Mouse (Mus musculus): ENCODE results near the gene Pnpla2. TPM values are rescaled to one million over a fixed set of nuclear protein-coding genes. Genes with fewer than 3 reads are reported as not detected.

Gene Pnpla2
- polyA plus RNA-seq, 1 experiment from 2014 or later, result 82.1 TPM

DNA sequence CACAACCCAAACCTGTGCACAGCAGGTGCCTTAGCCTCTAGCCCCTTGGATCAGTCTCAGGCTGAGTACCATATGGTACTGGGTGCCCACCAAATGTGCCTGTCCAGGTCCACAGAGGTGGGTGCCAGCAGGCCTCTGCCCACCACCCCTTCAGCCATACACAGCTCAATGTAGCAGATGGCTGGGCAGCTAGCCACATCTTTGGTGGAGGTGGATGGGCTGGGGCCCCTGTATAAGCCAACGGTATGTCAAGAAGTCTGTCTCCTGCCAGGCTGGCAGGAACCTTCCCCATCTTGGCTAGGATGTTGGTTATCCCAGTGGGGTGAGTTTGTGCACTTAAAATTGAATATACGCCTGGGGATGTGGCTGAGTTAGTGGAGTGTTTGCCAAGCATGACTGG, 30.6 kb downstream of the Pnpla2 start:
- no peaks in the 10 kb centered on the region for H3K36me3 ChIP-seq (ENCODE audit: control insufficient read depth, insufficient read depth, low read length)
- H3K4me3 ChIP-seq (ENCODE audit: low read depth, low read length), result no peak overlapping the region
- no peak for ATAC-seq (ENCODE audit: low FRiP score, low TSS enrichment)
- WGBS, result 84% methylated on average over 2 of the region's 2 CpGs
- H3K27ac ChIP-seq (replicated peaks), result no peak overlapping the region
- no peak for TF ChIP-seq CTCF (IDR thresholded peaks at IDR 0.05; ENCODE audit: low read depth)
- no peak for TF ChIP-seq EP300 (optimal IDR thresholded peaks at IDR 0.05)
- no peaks in the 10 kb centered on the region for H3K9me3 ChIP-seq (ENCODE audit: control insufficient read depth, low read length)
- peaks cover 5% of the 10 kb centered on the region; the same call in 1 of the 2 replicates for H3K4me1 ChIP-seq (replicated peaks; ENCODE audit: control insufficient read depth, insufficient read depth)
- no peak for DNase-seq (ENCODE audit: low spot score)
- H3K27me3 ChIP-seq (ENCODE audit: control insufficient read depth, insufficient read depth, low read length), result no peaks in the 10 kb centered on the region
- no peak overlapping the region for H3K9ac ChIP-seq (ENCODE audit: low read length)
- no peak overlapping the region for H3K4me2 ChIP-seq (replicated peaks; ENCODE audit: low read depth)

DNA sequence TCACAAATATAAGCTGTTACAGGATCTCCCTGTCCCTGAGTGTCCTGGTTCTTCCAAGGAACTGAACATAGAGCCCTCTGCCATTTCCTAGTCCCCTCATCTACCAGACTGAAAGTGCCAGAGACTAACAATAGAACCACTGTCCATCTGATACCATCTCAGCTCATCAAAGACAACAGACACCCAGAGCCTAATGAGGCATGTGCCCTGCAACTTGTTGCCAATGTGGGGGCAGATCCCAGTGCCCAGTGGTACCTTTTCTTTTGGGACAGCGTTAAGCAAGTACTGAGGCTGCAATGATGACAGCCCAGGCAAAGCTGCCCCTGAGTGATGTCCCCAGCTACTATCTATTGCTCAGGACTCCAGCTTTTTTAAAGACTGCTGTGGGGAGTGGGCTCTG, 31.2 kb downstream of the Pnpla2 start:
- TF ChIP-seq CTCF (IDR thresholded peaks at IDR 0.05; ENCODE audit: low read depth) (no peak), EP300 (optimal IDR thresholded peaks at IDR 0.05) (no peak)
- WGBS, result 90% methylated on average over 1 of the region's 1 CpGs
- H3K9ac ChIP-seq (ENCODE audit: low read length), result no peak overlapping the region

DNA sequence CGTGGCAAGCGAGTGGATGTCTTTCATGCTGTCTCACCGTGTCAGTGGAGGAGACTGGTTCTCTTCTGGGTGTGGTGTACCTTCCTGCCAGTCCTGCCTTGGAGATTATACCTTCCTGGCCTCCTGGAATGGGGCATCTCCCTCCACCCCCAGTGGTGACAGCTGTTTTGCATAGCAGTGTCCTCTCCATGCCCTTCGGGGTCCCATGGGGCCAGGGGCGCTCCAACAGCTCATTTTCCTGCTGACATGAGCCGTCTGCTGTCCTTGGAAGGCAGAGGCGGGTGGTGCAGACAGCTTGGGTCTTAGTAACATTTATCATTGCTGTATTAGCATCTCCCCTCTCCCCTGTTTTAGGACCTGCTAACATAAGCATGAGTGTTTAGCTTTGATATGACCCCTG, 32.1 kb downstream of the Pnpla2 start:
- Histone ChIP-seq H3K4me3 (ENCODE audit: low read depth, low read length) (no peak overlapping the region), H3K36me3 (ENCODE audit: control insufficient read depth, insufficient read depth, low read length) (no peaks in the 10 kb centered on the region; the same call in none of the 2 replicates), H3K4me2 (replicated peaks; ENCODE audit: low read depth) (no peak overlapping the region), H3K9ac (ENCODE audit: low read length) (no peak overlapping the region), H3K27me3 (ENCODE audit: control insufficient read depth, insufficient read depth, low read length) (no peaks in the 10 kb centered on the region), H3K9me3 (ENCODE audit: control insufficient read depth, low read length) (no peaks in the 10 kb centered on the region), H3K4me1 (replicated peaks; ENCODE audit: control insufficient read depth, insufficient read depth) (peaks cover under 1% of the 10 kb centered on the region; the same call in 1 of the 2 replicates), H3K27ac (replicated peaks) (no peak overlapping the region)
- DNase-seq (ENCODE audit: low spot score) (no peak), ATAC-seq (ENCODE audit: low FRiP score, low TSS enrichment) (no peak)
- TF ChIP-seq EP300 (optimal IDR thresholded peaks at IDR 0.05) (no peak), CTCF (IDR thresholded peaks at IDR 0.05; ENCODE audit: low read depth) (no peak)
- 79% methylated on average over 7 of the region's 7 CpGs for WGBS

More for the DNA sequence above, 31.2 kb downstream of the Pnpla2 start:
- H3K27ac ChIP-seq (replicated peaks), result no peak overlapping the region
- H3K4me2 ChIP-seq (replicated peaks; ENCODE audit: low read depth), result no peak overlapping the region
- ATAC-seq (ENCODE audit: low FRiP score, low TSS enrichment) (no peak), DNase-seq (ENCODE audit: low spot score) (no peak)
- no peaks in the 10 kb centered on the region for H3K36me3 ChIP-seq (ENCODE audit: control insufficient read depth, insufficient read depth, low read length)
- peaks cover 5% of the 10 kb centered on the region; the same call in 1 of the 2 replicates for H3K4me1 ChIP-seq (replicated peaks; ENCODE audit: control insufficient read depth, insufficient read depth)
- H3K27me3 ChIP-seq (ENCODE audit: control insufficient read depth, insufficient read depth, low read length), result no peaks in the 10 kb centered on the region
- H3K9me3 ChIP-seq (ENCODE audit: control insufficient read depth, low read length), result no peaks in the 10 kb centered on the region
- H3K4me3 ChIP-seq (ENCODE audit: low read depth, low read length), result no peak overlapping the region

DNA sequence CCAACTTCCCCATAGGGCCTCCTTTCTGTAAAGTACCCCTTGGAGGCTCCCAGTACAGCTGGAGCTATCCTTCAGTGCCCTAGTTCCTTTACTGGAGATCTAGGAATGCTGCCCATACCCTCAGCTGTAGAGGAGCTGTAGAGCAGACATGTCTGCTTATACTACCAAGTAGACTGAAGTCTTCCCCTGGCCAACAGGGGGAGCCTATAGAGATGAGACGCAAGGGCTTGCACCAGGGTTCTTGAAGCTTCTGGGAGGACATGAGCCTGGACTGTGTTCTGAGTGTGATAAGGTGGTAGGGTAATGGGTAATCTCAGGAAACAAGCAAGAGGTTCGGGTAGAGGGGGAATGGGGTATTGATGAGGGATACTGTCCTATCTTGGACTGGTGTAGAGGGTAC, 36.2 kb downstream of the Pnpla2 start:
- ATAC-seq (ENCODE audit: low FRiP score, low TSS enrichment) (no peak), DNase-seq (ENCODE audit: low spot score) (no peak)
- Histone ChIP-seq H3K4me3 (ENCODE audit: low read depth, low read length) (no peak overlapping the region), H3K4me2 (replicated peaks; ENCODE audit: low read depth) (no peak overlapping the region), H3K4me1 (replicated peaks; ENCODE audit: control insufficient read depth, insufficient read depth) (no peaks in the 10 kb centered on the region), H3K36me3 (ENCODE audit: control insufficient read depth, insufficient read depth, low read length) (peaks cover 9% of the 10 kb centered on the region), H3K9me3 (ENCODE audit: control insufficient read depth, low read length) (no peaks in the 10 kb centered on the region), H3K9ac (ENCODE audit: low read length) (no peak overlapping the region), H3K27me3 (ENCODE audit: control insufficient read depth, insufficient read depth, low read length) (no peaks in the 10 kb centered on the region), H3K27ac (replicated peaks) (no peak overlapping the region)
- WGBS, result 79% methylated on average over 2 of the region's 2 CpGs
- no peak for TF ChIP-seq EP300 (optimal IDR thresholded peaks at IDR 0.05)
- peak; percentile 53 for TF ChIP-seq CTCF (IDR thresholded peaks at IDR 0.05; ENCODE audit: low read depth)

DNA sequence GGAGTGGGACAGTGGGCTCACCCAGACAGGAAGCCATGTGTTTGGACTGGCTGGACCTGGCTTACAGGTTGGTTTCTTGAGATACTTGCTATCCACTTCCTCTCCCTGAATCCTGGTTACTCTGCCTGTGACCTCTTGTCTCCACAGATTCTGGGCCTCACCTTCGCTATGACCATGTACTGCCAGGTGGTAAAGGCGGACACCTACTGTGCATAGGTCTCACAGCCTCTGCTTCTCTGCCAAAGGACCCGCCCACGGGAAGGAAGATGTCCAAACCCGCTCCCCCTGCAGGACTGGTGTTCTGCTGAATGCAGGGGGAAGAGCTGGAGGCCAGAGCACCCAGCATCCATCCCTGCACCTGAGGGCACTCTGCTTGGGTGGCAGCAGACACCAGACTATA, 37.7 kb downstream of the Pnpla2 start:
- ATAC-seq (ENCODE audit: low FRiP score, low TSS enrichment) (no peak), DNase-seq (ENCODE audit: low spot score) (no peak)
- no peak overlapping the region for H3K27ac ChIP-seq (replicated peaks)
- TF ChIP-seq EP300 (optimal IDR thresholded peaks at IDR 0.05), result no peak
- TF ChIP-seq CTCF (IDR thresholded peaks at IDR 0.05; ENCODE audit: low read depth), result no peak
- no peak overlapping the region for H3K4me2 ChIP-seq (replicated peaks; ENCODE audit: low read depth)
- H3K4me1 ChIP-seq (replicated peaks; ENCODE audit: control insufficient read depth, insufficient read depth), result no peaks in the 10 kb centered on the region
- H3K9me3 ChIP-seq (ENCODE audit: control insufficient read depth, low read length), result no peaks in the 10 kb centered on the region
- no peak overlapping the region for H3K4me3 ChIP-seq (ENCODE audit: low read depth, low read length)
- no peaks in the 10 kb centered on the region for H3K27me3 ChIP-seq (ENCODE audit: control insufficient read depth, insufficient read depth, low read length)
- peaks cover 9% of the 10 kb centered on the region for H3K36me3 ChIP-seq (ENCODE audit: control insufficient read depth, insufficient read depth, low read length)
- H3K9ac ChIP-seq (ENCODE audit: low read length), result no peak overlapping the region
- 90% methylated on average over 5 of the region's 5 CpGs for WGBS

DNA sequence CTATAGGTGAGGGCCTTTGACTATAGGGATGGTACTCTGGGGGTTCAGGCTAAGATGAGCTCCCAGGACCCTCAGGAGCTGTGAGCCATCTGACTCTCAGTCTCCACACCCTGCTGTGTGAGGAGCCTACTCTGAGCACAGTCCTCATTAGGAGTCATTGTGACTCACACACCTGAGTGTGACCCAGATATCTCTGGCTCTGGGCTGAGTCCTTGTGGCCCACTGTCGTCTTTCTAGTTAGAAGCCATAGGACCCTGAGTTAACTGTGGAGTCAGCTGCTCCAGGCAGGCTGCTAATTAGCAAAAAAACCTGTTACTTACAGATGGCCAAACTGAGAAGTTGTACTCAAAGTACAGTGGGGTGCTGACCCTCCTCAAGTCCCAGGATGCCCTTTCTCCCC, 38.7 kb downstream of the Pnpla2 start:
- 78% methylated on average over 1 of the region's 1 CpGs for whole genome bisulfite sequencing
- TF ChIP-seq CTCF (IDR thresholded peaks at IDR 0.05; ENCODE audit: low read depth) (no peak), EP300 (optimal IDR thresholded peaks at IDR 0.05) (no peak)
- no peak for ATAC-seq (ENCODE audit: low FRiP score, low TSS enrichment)

More for the DNA sequence above, 38.7 kb downstream of the Pnpla2 start:
- Histone ChIP-seq H3K9me3 (ENCODE audit: control insufficient read depth, low read length) (no peaks in the 10 kb centered on the region), H3K4me1 (replicated peaks; ENCODE audit: control insufficient read depth, insufficient read depth) (no peaks in the 10 kb centered on the region), H3K27me3 (ENCODE audit: control insufficient read depth, insufficient read depth, low read length) (no peaks in the 10 kb centered on the region), H3K9ac (ENCODE audit: low read length) (no peak overlapping the region), H3K36me3 (ENCODE audit: control insufficient read depth, insufficient read depth, low read length) (peaks cover 9% of the 10 kb centered on the region), H3K27ac (replicated peaks) (no peak overlapping the region), H3K4me3 (ENCODE audit: low read depth, low read length) (no peak overlapping the region), H3K4me2 (replicated peaks; ENCODE audit: low read depth) (no peak overlapping the region)
- DNase-seq (ENCODE audit: low spot score), result no peak
